In the genomic region with DNA sequence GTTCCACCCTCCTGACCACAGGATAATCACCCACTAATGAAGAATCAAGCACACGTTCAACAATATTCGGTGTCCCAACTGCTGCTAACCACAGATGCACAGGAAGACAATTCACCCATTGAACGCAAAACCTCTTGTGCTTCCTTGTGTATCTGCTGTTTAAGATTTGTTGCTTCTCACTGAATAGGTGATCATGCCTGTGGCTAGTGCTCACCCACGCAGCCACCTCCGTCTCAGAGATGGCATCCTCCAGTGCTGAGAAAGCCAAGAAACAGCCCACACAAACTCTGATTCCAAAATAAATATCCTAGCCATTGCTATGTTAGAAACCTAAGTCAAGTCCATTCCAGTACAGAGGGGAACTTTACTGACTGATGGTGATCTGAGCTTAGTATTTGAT, we compare ENCODE assay signal across 11 mouse cellular contexts.
"Had no signal": no experiment of that assay in that cellular context is flagged by ENCODE, and none has a peak within 500 bp of the region (broad histone marks: within the 10 kb centered on the region; RNA-seq: fewer than 3 reads in every experiment).

No protein-coding gene starts in this region.

- H3K27ac ChIP-seq: limb, embryonic 15.5 days; liver, embryonic 12.5 days; midbrain, embryonic 10.5 days; midbrain, embryonic 15.5 days had no signal

- H3K4me3 ChIP-seq: limb, embryonic 15.5 days; liver, embryonic 12.5 days; midbrain, embryonic 10.5 days; midbrain, embryonic 15.5 days had no signal

- ATAC-seq: liver, embryonic 12.5 days; midbrain, embryonic 15.5 days had no signal

- DNase-seq: kidney, adult 11 months; kidney, postnatal 14 days; layer of hippocampus, postnatal 36 days; lung, embryonic 14.5 days; lung, postnatal 10 days; thymus, adult 2 months; thymus, postnatal 25 days had no signal

- H3K4me2 ChIP-seq: limb, embryonic 15.5 days; liver, embryonic 12.5 days; lung, embryonic 14.5 days; midbrain, embryonic 15.5 days had no signal

- H3K27me3 ChIP-seq: limb, embryonic 15.5 days; liver, embryonic 12.5 days; midbrain, embryonic 15.5 days had no signal

- H3K36me3 ChIP-seq: limb, embryonic 15.5 days; liver, embryonic 12.5 days; midbrain, embryonic 10.5 days; midbrain, embryonic 15.5 days had no signal

- H3K4me1 ChIP-seq: liver, embryonic 12.5 days; midbrain, embryonic 10.5 days; midbrain, embryonic 15.5 days had no signal
